Mouse (Mus musculus): ENCODE measurements around the gene Hspg2. TPM values are rescaled to one million over a fixed set of nuclear protein-coding genes. Genes with fewer than 3 reads are reported as not detected.

Gene Hspg2
- polyA plus RNA-seq, 1 experiment from 2014 or later: 67.5 TPM

DNA sequence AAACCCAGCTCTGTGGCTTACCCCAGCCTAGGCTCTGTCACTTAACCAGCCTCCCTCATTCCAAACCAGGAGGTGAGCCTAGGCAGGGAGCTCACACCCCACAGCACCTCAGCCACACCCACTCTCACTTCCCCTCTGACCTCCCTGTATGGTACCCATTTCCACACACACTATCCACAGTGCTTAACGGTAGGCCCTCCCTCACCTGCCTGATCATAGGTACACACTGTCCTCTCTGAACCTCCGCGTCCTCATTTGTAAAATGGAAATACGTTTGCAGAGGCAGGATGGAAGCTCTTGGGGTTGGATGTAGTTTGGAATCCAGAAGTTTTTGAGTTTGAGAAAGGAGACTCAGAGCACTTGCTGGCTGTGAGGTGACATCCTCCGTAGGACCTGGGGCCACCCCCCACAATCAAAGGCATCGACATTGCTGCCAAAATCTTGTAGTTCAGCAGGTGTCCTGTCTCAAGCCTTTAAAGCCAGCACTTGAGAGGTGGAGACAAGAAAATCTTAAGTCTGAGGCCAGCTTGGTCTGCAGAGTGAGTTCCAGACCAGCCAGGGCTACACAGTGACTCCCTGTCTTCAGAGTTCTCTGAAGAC is 27.0 kb downstream of the Hspg2 start:
- ATAC-seq (ENCODE audit: insufficient number of reproducible peaks, insufficient read depth, low FRiP score, low read depth): peak; percentile 2; the same call in 1 of the 2 replicates
- Histone ChIP-seq H3K27ac (replicated peaks in 1 of 2; ENCODE audit: control insufficient read depth in 1 of 2, insufficient read depth in 1 of 2, low read depth in 2 of 2, low read length in 2 of 2) (peak overlapping the region; percentile 77 to 96), H3K4me1 (ENCODE audit: control insufficient read depth in 2 of 2, insufficient read depth in 2 of 2, low read length in 2 of 2) (peaks cover 59 to 77% of the 10 kb centered on the region in 2 experiments), H3K4me2 (ENCODE audit: low read length) (peak overlapping the region; percentile 39), H3K4me3 (ENCODE audit: control insufficient read depth in 1 of 2, insufficient read depth in 1 of 2, low read depth in 1 of 2, low read length in 2 of 2) (no peak overlapping the region), H3K36me3 (ENCODE audit: control insufficient read depth, insufficient read depth, low read length) (0 out of 2 replicates have a peak, but pooled peaks cover 7% of the 10 kb centered on the region), H3K9me3 (ENCODE audit: control insufficient read depth, low read length) (no peaks in the 10 kb centered on the region), H3K9ac (ENCODE audit: low read length) (peak overlapping the region; percentile 69), H3K27me3 (ENCODE audit: control insufficient read depth, insufficient read depth, low read length) (no peaks in the 10 kb centered on the region)
- WGBS: 47% methylated on average over 6 of the region's 6 CpGs

DNA sequence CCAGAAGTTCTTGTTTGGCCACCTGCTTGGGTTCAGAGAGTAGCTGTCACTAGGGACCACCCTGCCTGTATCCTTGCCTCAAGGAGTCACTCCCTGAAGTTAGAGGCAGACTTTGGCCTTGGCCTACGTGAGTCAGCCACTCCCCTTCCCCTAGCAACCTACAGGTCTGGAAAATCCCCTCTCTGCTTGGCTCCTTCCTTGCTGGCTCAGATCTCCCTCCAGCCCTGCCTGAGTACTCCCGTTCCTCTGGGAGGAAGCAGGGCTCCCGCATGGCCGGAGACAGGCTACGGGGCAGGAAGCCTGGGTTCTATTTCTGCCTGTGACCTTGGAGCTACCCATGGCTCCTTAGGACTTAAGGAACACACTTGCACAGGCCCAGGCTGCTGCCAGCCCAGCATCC is 28.8 kb downstream of the Hspg2 start:
- Histone ChIP-seq H3K4me1 (ENCODE audit: control insufficient read depth in 2 of 2, insufficient read depth in 2 of 2, low read length in 2 of 2) (peaks cover 65 to 90% of the 10 kb centered on the region in 2 experiments), H3K27me3 (ENCODE audit: control insufficient read depth, insufficient read depth, low read length) (no peaks in the 10 kb centered on the region), H3K4me2 (ENCODE audit: low read length) (peak overlapping the region; percentile 27; the same call in 1 of the 2 replicates), H3K9me3 (ENCODE audit: control insufficient read depth, low read length) (no peaks in the 10 kb centered on the region), H3K27ac (replicated peaks in 1 of 2; ENCODE audit: control insufficient read depth in 1 of 2, insufficient read depth in 1 of 2, low read depth in 2 of 2, low read length in 2 of 2) (peak overlapping the region; percentile 79 to 96), H3K4me3 (ENCODE audit: control insufficient read depth in 1 of 2, insufficient read depth in 1 of 2, low read depth in 1 of 2, low read length in 2 of 2) (no peak overlapping the region), H3K36me3 (ENCODE audit: control insufficient read depth, insufficient read depth, low read length) (peaks cover 21% of the 10 kb centered on the region), H3K9ac (ENCODE audit: low read length) (peak overlapping the region; percentile 65; the same call in 1 of the 2 replicates)
- 33% methylated on average over 5 of the region's 5 CpGs for WGBS
- peak; percentile 9 for ATAC-seq (ENCODE audit: insufficient number of reproducible peaks, insufficient read depth, low FRiP score, low read depth)

DNA sequence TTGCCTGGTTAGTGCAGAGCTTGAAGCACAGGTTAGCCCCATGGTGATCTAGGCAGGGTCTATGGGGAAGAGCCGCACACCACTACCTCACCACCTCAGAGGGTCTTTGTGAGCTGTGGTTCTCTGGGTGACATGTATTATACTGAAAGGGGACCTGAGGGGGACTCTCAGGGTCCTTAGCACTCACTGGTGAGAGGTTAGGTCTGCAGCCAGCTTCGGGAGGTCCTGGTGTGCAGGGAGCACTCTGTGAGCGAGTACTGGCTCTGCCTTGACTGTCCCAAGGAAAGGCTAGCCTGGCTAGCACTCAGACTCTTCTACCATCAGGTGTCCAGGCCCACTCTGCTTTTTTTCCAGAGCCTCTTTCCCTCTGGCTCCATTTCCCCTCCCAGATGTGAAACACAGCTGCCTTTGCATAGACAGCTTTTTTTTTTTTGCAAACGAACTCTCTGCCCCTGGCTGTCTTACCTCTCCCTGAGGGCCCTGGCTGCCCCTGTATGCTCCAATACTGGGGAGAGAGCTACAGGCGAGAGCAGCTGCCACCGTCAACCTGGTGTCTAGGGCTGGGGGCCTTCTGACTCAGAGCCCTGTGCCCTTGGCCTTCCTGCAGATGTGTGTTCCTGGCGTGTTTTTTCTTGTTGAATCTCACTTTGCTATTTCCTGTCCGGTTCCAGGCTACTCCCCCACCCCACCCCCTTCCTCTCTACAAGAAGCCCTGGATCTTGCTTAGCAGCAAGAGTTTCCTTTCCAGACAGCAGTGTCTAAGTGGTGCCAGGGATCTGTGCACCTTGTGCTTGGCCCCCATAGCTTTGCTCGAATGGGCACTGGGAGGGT is 29.5 kb downstream of the Hspg2 start:
- no peaks in the 10 kb centered on the region for H3K27me3 ChIP-seq (ENCODE audit: control insufficient read depth, insufficient read depth, low read length)
- WGBS: 35% methylated on average over 9 of the region's 9 CpGs
- peak; percentile 35 for ATAC-seq (ENCODE audit: insufficient number of reproducible peaks, insufficient read depth, low FRiP score, low read depth)
- H3K9ac ChIP-seq (ENCODE audit: low read length): peak overlapping the region; percentile 65
- peaks cover 28% of the 10 kb centered on the region for H3K36me3 ChIP-seq (ENCODE audit: control insufficient read depth, insufficient read depth, low read length)
- no peak overlapping the region for H3K4me3 ChIP-seq (ENCODE audit: control insufficient read depth in 1 of 2, insufficient read depth in 1 of 2, low read depth in 1 of 2, low read length in 2 of 2)
- no peaks in the 10 kb centered on the region for H3K9me3 ChIP-seq (ENCODE audit: control insufficient read depth, low read length)
- peak overlapping the region; percentile 27 for H3K4me2 ChIP-seq (ENCODE audit: low read length)
- H3K4me1 ChIP-seq (ENCODE audit: control insufficient read depth in 2 of 2, insufficient read depth in 2 of 2, low read length in 2 of 2): peaks cover 68 to 89% of the 10 kb centered on the region in 2 experiments
- peak overlapping the region; percentile 79 to 96 for H3K27ac ChIP-seq (replicated peaks in 1 of 2; ENCODE audit: control insufficient read depth in 1 of 2, insufficient read depth in 1 of 2, low read depth in 2 of 2, low read length in 2 of 2)

DNA sequence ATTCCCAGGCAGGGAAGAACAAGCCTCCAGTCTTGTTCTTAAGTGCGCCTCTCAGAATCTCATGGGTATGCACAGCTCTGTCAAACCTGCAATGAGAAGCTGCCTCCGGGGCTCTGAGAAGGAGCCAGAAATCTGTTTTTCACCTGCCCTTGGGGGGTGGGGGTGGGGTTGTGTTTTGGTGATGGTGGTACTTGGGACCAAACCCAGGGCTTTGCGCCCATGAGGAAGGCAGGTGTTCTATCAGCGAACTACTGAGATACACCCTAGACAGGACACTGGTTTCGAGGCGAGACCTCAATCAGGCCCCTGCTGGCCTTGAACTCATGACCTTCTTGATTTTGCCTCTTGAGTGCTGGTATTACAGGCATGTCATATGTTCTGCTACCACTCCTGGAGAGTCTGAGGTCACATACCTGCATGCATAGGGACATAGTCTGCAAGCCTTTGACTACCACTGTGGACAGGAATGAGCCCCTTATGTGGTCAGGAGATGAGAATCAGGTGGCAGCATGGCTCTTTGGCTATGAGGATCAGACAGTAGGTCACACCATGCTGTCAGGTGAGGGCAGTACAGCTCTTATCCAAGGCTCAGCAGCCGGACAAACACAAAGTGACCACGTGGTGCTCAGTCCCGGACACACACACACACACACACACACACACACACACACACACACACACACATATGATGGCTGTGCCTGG is 30.5 kb downstream of the Hspg2 start:
- Histone ChIP-seq H3K4me3 (ENCODE audit: control insufficient read depth in 1 of 2, insufficient read depth in 1 of 2, low read depth in 1 of 2, low read length in 2 of 2) (no peak overlapping the region), H3K27me3 (ENCODE audit: control insufficient read depth, insufficient read depth, low read length) (no peaks in the 10 kb centered on the region), H3K36me3 (ENCODE audit: control insufficient read depth, insufficient read depth, low read length) (peaks cover 37% of the 10 kb centered on the region), H3K27ac (replicated peaks in 1 of 2; ENCODE audit: control insufficient read depth in 1 of 2, insufficient read depth in 1 of 2, low read depth in 2 of 2, low read length in 2 of 2) (peak overlapping the region; percentile 79 to 96), H3K9me3 (ENCODE audit: control insufficient read depth, low read length) (no peaks in the 10 kb centered on the region), H3K4me1 (ENCODE audit: control insufficient read depth in 2 of 2, insufficient read depth in 2 of 2, low read length in 2 of 2) (peaks cover 68 to 89% of the 10 kb centered on the region in 2 experiments), H3K4me2 (ENCODE audit: low read length) (peak overlapping the region; percentile 27), H3K9ac (ENCODE audit: low read length) (peak overlapping the region; percentile 65; the same call in 1 of the 2 replicates)
- ATAC-seq (ENCODE audit: insufficient number of reproducible peaks, insufficient read depth, low FRiP score, low read depth): no peak
- 59% methylated on average over 9 of the region's 9 CpGs for WGBS

DNA sequence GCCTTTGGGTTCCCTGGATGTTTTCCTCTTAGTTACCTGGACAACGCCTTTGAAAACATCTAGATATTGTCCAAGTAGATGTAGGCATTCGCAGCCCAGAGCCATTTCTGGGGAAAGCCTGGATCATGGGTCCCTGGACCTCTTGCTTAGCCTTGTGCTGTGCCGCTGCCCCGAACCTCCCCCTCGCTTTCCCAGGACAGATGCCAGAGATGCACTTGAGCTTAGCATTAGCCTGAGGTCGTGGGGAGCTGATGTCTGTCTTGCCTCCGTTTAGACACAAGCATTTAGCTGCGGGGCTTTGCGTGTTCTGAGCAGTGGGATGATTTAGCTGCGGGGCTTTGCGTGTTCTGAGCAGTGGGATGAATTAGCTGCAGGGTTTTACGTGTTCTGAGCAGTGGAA is 31.6 kb downstream of the Hspg2 start:
- Histone ChIP-seq H3K4me1 (ENCODE audit: control insufficient read depth in 2 of 2, insufficient read depth in 2 of 2, low read length in 2 of 2) (peaks cover 58 to 77% of the 10 kb centered on the region in 2 experiments), H3K9me3 (ENCODE audit: control insufficient read depth, low read length) (no peaks in the 10 kb centered on the region), H3K4me2 (ENCODE audit: low read length) (no peak overlapping the region), H3K9ac (ENCODE audit: low read length) (peak overlapping the region; percentile 6; the same call in 1 of the 2 replicates), H3K27me3 (ENCODE audit: control insufficient read depth, insufficient read depth, low read length) (no peaks in the 10 kb centered on the region), H3K4me3 (ENCODE audit: control insufficient read depth in 1 of 2, insufficient read depth in 1 of 2, low read depth in 1 of 2, low read length in 2 of 2) (no peak overlapping the region), H3K36me3 (ENCODE audit: control insufficient read depth, insufficient read depth, low read length) (peaks cover 48% of the 10 kb centered on the region), H3K27ac (replicated peaks in 1 of 2; ENCODE audit: control insufficient read depth in 1 of 2, insufficient read depth in 1 of 2, low read depth in 2 of 2, low read length in 2 of 2) (peak overlapping the region; percentile 16 to 96; a peak in 3 of 4 replicates)
- 43% methylated on average over 12 of the region's 12 CpGs for WGBS
- ATAC-seq (ENCODE audit: insufficient number of reproducible peaks, insufficient read depth, low FRiP score, low read depth): no peak

DNA sequence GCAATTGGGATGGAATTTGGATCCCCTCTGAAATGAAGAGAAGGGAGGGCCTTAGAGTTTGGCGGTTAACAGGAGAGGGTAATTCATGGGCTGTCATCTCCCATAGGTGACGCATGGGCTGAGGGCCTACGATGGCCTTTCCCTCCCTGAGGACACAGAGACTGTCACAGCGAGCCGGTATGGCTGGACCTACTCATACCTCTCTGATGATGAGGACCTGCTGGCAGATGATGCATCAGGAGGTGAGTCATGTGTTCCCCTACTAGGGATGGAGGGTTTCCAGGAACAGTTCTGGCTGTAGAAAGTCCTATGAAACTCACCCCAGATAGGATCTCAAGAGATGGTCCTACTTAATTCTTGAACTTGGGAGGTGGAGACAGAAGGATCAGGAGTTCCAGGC is 32.4 kb downstream of the Hspg2 start:
- Histone ChIP-seq H3K36me3 (ENCODE audit: control insufficient read depth, insufficient read depth, low read length) (peaks cover 56% of the 10 kb centered on the region), H3K4me3 (ENCODE audit: control insufficient read depth in 1 of 2, insufficient read depth in 1 of 2, low read depth in 1 of 2, low read length in 2 of 2) (no peak overlapping the region), H3K4me1 (ENCODE audit: control insufficient read depth in 2 of 2, insufficient read depth in 2 of 2, low read length in 2 of 2) (peaks cover 51 to 69% of the 10 kb centered on the region in 2 experiments), H3K9ac (ENCODE audit: low read length) (no peak overlapping the region), H3K27ac (replicated peaks in 1 of 2; ENCODE audit: control insufficient read depth in 1 of 2, insufficient read depth in 1 of 2, low read depth in 2 of 2, low read length in 2 of 2) (0 out of 4 replicates have a peak overlapping the region, but pooled peaks of 1 of the 2 experiments have one; percentile 96), H3K27me3 (ENCODE audit: control insufficient read depth, insufficient read depth, low read length) (no peaks in the 10 kb centered on the region), H3K9me3 (ENCODE audit: control insufficient read depth, low read length) (no peaks in the 10 kb centered on the region), H3K4me2 (ENCODE audit: low read length) (no peak overlapping the region)
- no peak for ATAC-seq (ENCODE audit: insufficient number of reproducible peaks, insufficient read depth, low FRiP score, low read depth)
- 54% methylated on average over 5 of the region's 5 CpGs for WGBS

DNA sequence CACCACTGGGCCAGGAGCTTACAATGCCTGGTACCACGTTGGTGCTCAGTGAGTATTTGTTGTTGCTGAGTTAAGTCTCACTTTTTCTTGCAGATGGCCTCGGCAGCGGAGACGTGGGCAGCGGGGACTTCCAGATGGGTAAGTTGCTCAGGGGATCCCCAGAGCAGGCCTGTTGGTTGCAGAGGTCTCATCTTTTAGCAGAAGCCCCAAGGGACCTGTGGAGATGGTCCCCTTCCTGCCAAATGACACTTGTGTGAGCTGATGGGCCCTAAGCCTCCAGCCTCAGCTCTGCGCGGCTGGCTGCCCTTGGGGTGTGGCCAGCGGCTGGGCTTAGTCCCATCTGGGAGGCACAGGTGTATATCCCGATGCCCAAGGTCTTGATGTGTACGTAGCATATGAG is 33.6 kb downstream of the Hspg2 start:
- peaks cover 63% of the 10 kb centered on the region for H3K36me3 ChIP-seq (ENCODE audit: control insufficient read depth, insufficient read depth, low read length)
- ATAC-seq (ENCODE audit: insufficient number of reproducible peaks, insufficient read depth, low FRiP score, low read depth): no peak
- no peak overlapping the region for H3K4me2 ChIP-seq (ENCODE audit: low read length)
- peak overlapping the region; percentile 25; the same call in 1 of the 2 replicates for H3K9ac ChIP-seq (ENCODE audit: low read length)
- no peaks in the 10 kb centered on the region for H3K9me3 ChIP-seq (ENCODE audit: control insufficient read depth, low read length)
- no peaks in the 10 kb centered on the region for H3K27me3 ChIP-seq (ENCODE audit: control insufficient read depth, insufficient read depth, low read length)
- H3K27ac ChIP-seq (replicated peaks in 1 of 2; ENCODE audit: control insufficient read depth in 1 of 2, insufficient read depth in 1 of 2, low read depth in 2 of 2, low read length in 2 of 2): no peak overlapping the region
- H3K4me3 ChIP-seq (ENCODE audit: control insufficient read depth in 1 of 2, insufficient read depth in 1 of 2, low read depth in 1 of 2, low read length in 2 of 2): no peak overlapping the region
- peaks cover 41 to 62% of the 10 kb centered on the region in 2 experiments for H3K4me1 ChIP-seq (ENCODE audit: control insufficient read depth in 2 of 2, insufficient read depth in 2 of 2, low read length in 2 of 2)
- 81% methylated on average over 10 of the region's 10 CpGs for WGBS
